Mouse (Mus musculus) heart, embryonic 16.5 days (tissue): ENCODE measurements around the gene Srrm2. TPM values are rescaled to one million over a fixed set of nuclear protein-coding genes. Genes with fewer than 3 reads are reported as not detected.
"Not testable (repeated sequence)": the region's sequence is repeated elsewhere in the genome, so short reads cannot be mapped to it uniquely, and the experiment has no call there.

Experiments used
- ATAC-seq: fragments of 200-750 bp; cut with Nextera tagmentation; replicated peaks from 2 replicates; pipeline ENCODE4 v1.8.0; 2017; ENCODE audit warnings: moderate number of reproducible peaks; ENCODE audit not compliant: insufficient read depth, low FRiP score; ENCODE audit errors: extremely low read depth
- H3K27ac ChIP-seq: fragments of 300-500 bp; sonication (generic); 2 replicates; pipeline ENCODE4 v1.5.1; 2014; ENCODE audit warnings: mild to moderate bottlenecking, low read length, control low read depth, moderate library complexity
- H3K27me3 ChIP-seq: fragments of 300-500 bp; sonication (generic); 2 replicates; pipeline ENCODE4 v1.6.1; 2014; ENCODE audit warnings: low read length, mixed read lengths; ENCODE audit not compliant: control insufficient read depth, insufficient read depth
- H3K36me3 ChIP-seq: fragments of 300-500 bp; sonication (generic); 2 replicates; pipeline ENCODE4 v1.6.1; 2014; ENCODE audit not compliant: control insufficient read depth, insufficient read depth
- H3K4me1 ChIP-seq: fragments of 300-500 bp; sonication (generic); 2 replicates; pipeline ENCODE4 v1.6.1; 2014; ENCODE audit warnings: low read length, mixed read lengths; ENCODE audit not compliant: control insufficient read depth, insufficient read depth
- H3K4me2 ChIP-seq: fragments of 300-500 bp; sonication (generic); 2 replicates; pipeline ENCODE4 v1.6.1; 2014; ENCODE audit warnings: low read depth, mild to moderate bottlenecking, control low read depth, low read length
- H3K4me3 ChIP-seq: fragments of 300-500 bp; sonication (generic); 2 replicates; pipeline ENCODE4 v1.5.1; 2014; ENCODE audit warnings: mild to moderate bottlenecking, control low read depth, low read length
- H3K9ac ChIP-seq: fragments of 300-500 bp; sonication (generic); 2 replicates; pipeline ENCODE4 v1.6.1; 2014; ENCODE audit warnings: low read length, control low read depth
- H3K9me3 ChIP-seq: fragments of 300-500 bp; sonication (generic); replicated peaks from 2 replicates; pipeline ENCODE4 v1.6.1; 2016; ENCODE audit warnings: low read length; ENCODE audit not compliant: control insufficient read depth
- WGBS: fragments of 180-500 bp; shearing (Covaris S2); extraction: QIAGEN DNeasy Blood & Tissue Kit; methylation state at CpG from one replicate; pipeline ENCODE4 v1.1.7; 2014; 5-methylcytosine and 5-hydroxymethylcytosine counted together
- polyA plus RNA-seq: library from polyadenylated mRNA; unstranded; fragments of >200 nt; fragmentation: Nextera tagmentation; extraction: Ambion mirVana; gene quantifications from 2 replicates; pipeline ENCODE4 v1.2.1, GENCODE M21; 2015

Srrm2 gene
- polyA plus RNA-seq, 1 experiment from 2014 or later, result 311 TPM

- Histone ChIP-seq H3K27me3 (no peaks in the 10 kb centered on the region), H3K4me3 (no peak overlapping the region), H3K27ac (no peak overlapping the region), H3K9ac (no peak overlapping the region), H3K9me3 (no peaks in the 10 kb centered on the region), H3K4me2 (no peak overlapping the region), H3K4me1 (no peaks in the 10 kb centered on the region), H3K36me3 (peaks cover 50% of the 10 kb centered on the region)
- WGBS, result 88% methylated on average over 9 of the region's 9 CpGs
- no peak for ATAC-seq
Observed at GRCm38 (mm10) chr17:23760231-23760630, 30.1 kb upstream of the Srrm2 start.

GRCm38 (mm10) chr17:23761155-23761554 is 29.2 kb upstream of the Srrm2 start:
- 94% methylated on average over 3 of the region's 3 CpGs for WGBS
- H3K4me2 ChIP-seq, result no peak overlapping the region
- no peak overlapping the region for H3K27ac ChIP-seq
- H3K36me3 ChIP-seq, result peaks cover 42% of the 10 kb centered on the region
- no peaks in the 10 kb centered on the region for H3K4me1 ChIP-seq
- no peak overlapping the region for H3K9ac ChIP-seq
- H3K4me3 ChIP-seq, result no peak overlapping the region
- no peak for ATAC-seq
- H3K9me3 ChIP-seq, result no peaks in the 10 kb centered on the region
- H3K27me3 ChIP-seq, result no peaks in the 10 kb centered on the region

GRCm38 (mm10) chr17:23762976-23763375 is 27.4 kb upstream of the Srrm2 start:
- peaks cover 31% of the 10 kb centered on the region for H3K36me3 ChIP-seq
- 91% methylated on average over 11 of the region's 11 CpGs for WGBS
- no peak overlapping the region for H3K9ac ChIP-seq
- no peak overlapping the region for H3K27ac ChIP-seq
- no peak overlapping the region for H3K4me3 ChIP-seq
- H3K4me2 ChIP-seq, result no peak overlapping the region
- no peaks in the 10 kb centered on the region for H3K4me1 ChIP-seq
- no peaks in the 10 kb centered on the region for H3K9me3 ChIP-seq
- H3K27me3 ChIP-seq, result no peaks in the 10 kb centered on the region
- no peak for ATAC-seq

GRCm38 (mm10) chr17:23770493-23770892 is 19.8 kb upstream of the Srrm2 start:
- no peaks in the 10 kb centered on the region for H3K36me3 ChIP-seq
- no peaks in the 10 kb centered on the region for H3K9me3 ChIP-seq
- H3K27me3 ChIP-seq, result no peaks in the 10 kb centered on the region
- H3K4me2 ChIP-seq, result peak overlapping the region; percentile 84
- H3K27ac ChIP-seq, result no peak overlapping the region
- peak overlapping the region; percentile 81 for H3K4me3 ChIP-seq
- no peak for ATAC-seq
- H3K9ac ChIP-seq, result peak overlapping the region; percentile 92
- H3K4me1 ChIP-seq, result peaks cover 7% of the 10 kb centered on the region
- 20% methylated on average over 2 of the region's 2 CpGs for WGBS

GRCm38 (mm10) chr17:23770896-23771283 is 19.4 kb upstream of the Srrm2 start:
- H3K9me3 ChIP-seq, result no peaks in the 10 kb centered on the region
- peak overlapping the region; percentile 81 for H3K4me3 ChIP-seq
- peak overlapping the region; percentile 84 for H3K4me2 ChIP-seq
- H3K9ac ChIP-seq, result peak overlapping the region; percentile 92
- peaks cover 7% of the 10 kb centered on the region for H3K4me1 ChIP-seq
- H3K36me3 ChIP-seq, result no peaks in the 10 kb centered on the region
- no peaks in the 10 kb centered on the region for H3K27me3 ChIP-seq
- H3K27ac ChIP-seq, result peak overlapping the region; percentile 76
- ATAC-seq, result peak; percentile 11
- WGBS, result 2% methylated on average over 19 of the region's 19 CpGs

- peak within 1 kb of the TSS; percentile 84 for H3K4me2 ChIP-seq
- no peaks in the 10 kb centered on the region for H3K36me3 ChIP-seq
- H3K9ac ChIP-seq, result peak within 1 kb of the TSS; percentile 92
- ATAC-seq, result peak; percentile 99
- WGBS, result 4% methylated on average over 58 of the region's 58 CpGs
- H3K27me3 ChIP-seq, result no peaks in the 10 kb centered on the region
- H3K4me3 ChIP-seq, result peak within 1 kb of the TSS; percentile 81
- H3K27ac ChIP-seq, result peak within 1 kb of the TSS; percentile 76
- peaks cover 7% of the 10 kb centered on the region for H3K4me1 ChIP-seq
- H3K9me3 ChIP-seq, result no peaks in the 10 kb centered on the region
Observed at GRCm38 (mm10) chr17:23771284-23772218, 18.8 kb upstream of the Srrm2 start, which contains the start of gene Flywch1. Flywch1 (minus strand) TSS chr17:23771602.

- not testable (repeated sequence) for H3K4me3 ChIP-seq, ATAC-seq, H3K36me3 ChIP-seq, H3K4me2 ChIP-seq, H3K27me3 ChIP-seq, H3K9ac ChIP-seq, H3K4me1 ChIP-seq, H3K9me3 ChIP-seq, H3K27ac ChIP-seq
- WGBS, result 60% methylated on average over 2 of the region's 2 CpGs
Observed at GRCm38 (mm10) chr17:23772219-23772556, 18.1 kb upstream of the Srrm2 start.

- H3K36me3 ChIP-seq, result no peaks in the 10 kb centered on the region
- H3K9me3 ChIP-seq, result no peaks in the 10 kb centered on the region
- H3K4me3 ChIP-seq, result no peak overlapping the region
- WGBS, result 64% methylated on average over 6 of the region's 6 CpGs
- no peak overlapping the region for H3K27ac ChIP-seq
- no peaks in the 10 kb centered on the region for H3K27me3 ChIP-seq
- peaks cover 7% of the 10 kb centered on the region for H3K4me1 ChIP-seq
- no peak for ATAC-seq
- H3K4me2 ChIP-seq, result no peak overlapping the region
- H3K9ac ChIP-seq, result no peak overlapping the region
Observed at GRCm38 (mm10) chr17:23773676-23774075, 16.7 kb upstream of the Srrm2 start.

GRCm38 (mm10) chr17:23774090-23774489 is 16.2 kb upstream of the Srrm2 start:
- H3K9ac ChIP-seq, result no peak overlapping the region
- no peak overlapping the region for H3K27ac ChIP-seq
- H3K4me1 ChIP-seq, result peaks cover 7% of the 10 kb centered on the region
- no peak overlapping the region for H3K4me2 ChIP-seq
- peak; percentile 33; the same call in 1 of the 2 replicates for ATAC-seq
- WGBS, result 6% methylated on average over 12 of the region's 12 CpGs
- H3K4me3 ChIP-seq, result no peak overlapping the region
- H3K27me3 ChIP-seq, result no peaks in the 10 kb centered on the region
- no peaks in the 10 kb centered on the region for H3K9me3 ChIP-seq
- H3K36me3 ChIP-seq, result no peaks in the 10 kb centered on the region
